Mouse (Mus musculus): ENCODE measurements around the gene Adam12. TPM values are rescaled to one million over a fixed set of nuclear protein-coding genes. Genes with fewer than 3 reads are reported as not detected.
A peak's percentile ranks its signal among the peaks of the same experiment; 100 is the strongest.

The Adam12 gene
- polyA plus RNA-seq (2015; fragmentation: Nextera tagmentation; extraction: Ambion mirVana), result 4.9 and 7.3 TPM in 2 replicates

DNA sequence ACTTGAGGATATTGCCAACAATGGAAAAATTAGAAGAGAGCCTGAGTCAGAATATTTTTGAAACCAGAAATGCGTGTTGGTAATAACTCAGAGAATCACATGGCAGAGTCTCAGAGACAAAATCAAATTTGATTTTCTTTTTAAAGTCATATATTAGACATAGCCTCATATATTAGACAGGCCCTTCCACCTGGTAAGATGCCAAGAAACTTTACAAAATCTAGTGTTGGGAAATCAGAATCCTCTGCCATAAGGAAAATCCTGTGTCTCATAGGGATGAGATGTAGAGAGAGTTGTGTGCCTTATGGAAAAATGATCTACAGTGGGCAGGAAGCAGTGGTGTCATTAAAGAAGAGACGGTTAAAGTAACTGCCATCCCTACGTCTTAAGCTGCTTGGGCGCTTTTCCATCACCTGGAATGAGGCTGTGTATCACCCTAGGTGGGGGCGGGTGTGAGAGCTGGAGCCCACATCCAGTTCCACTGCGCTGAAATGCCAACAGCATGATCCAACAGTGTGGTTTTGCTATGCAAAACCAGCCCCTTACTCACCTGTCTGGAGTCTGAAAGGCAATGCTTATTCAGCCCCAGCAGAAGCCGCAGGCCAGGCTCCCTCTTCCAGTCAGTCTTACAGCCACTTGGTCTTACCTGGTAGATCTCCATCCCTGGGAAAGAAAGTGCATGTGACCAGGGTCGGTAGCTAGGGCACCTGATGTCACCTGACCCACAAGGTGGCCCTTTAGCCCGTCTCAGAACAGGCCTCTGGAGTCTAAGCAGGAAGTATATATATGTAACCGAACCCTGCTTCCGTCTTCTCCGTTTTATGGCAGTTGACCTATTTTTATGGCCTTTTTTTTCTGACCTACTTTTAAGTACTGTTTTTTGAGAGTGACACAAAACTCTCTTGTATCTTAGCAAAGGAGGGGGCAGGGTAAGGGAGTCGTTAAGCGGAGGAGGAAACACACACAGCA is at the start of gene Adam12:
TSS of gene Adam12 (minus strand) at position 769 of the 969 bp plus-strand sequence.
- Histone ChIP-seq H3K4me3 (no peak within 1 kb of the TSS), H3K27me3 (peaks cover 67% of the 10 kb centered on the region), H3K9ac (no peak within 1 kb of the TSS), H3K9me3 (no peaks in the 10 kb centered on the region), H3K4me1 (peaks cover 26% of the 10 kb centered on the region), H3K4me2 (replicated peaks) (no peak within 1 kb of the TSS), H3K27ac (no peak within 1 kb of the TSS; the same call in 1 of the 2 replicates), H3K36me3 (no peaks in the 10 kb centered on the region)
- no peak; the same call in 1 of the 2 replicates for ATAC-seq (ENCODE audit: low FRiP score, low read depth)
- 43% methylated on average over 14 of the region's 14 CpGs for WGBS

DNA sequence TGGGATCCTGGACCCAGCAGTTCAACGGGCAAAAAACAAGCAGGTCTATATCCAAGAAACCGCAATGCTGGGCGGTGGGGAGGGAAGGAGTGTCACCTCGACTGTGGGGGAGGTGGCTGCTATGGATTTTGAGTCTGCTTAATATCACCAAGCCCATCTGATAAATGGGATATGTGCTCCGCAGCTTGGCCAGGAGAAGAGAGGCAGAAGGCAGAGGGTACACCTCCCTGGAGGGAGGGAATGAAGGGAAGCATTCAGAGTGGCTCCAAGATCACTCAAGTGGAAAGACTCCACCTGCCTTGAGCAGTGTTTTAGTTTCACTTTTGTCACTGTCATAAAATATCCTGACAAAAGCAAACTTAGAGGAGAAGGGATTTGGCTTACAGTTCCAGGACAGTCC is 41.0 kb upstream of the Adam12 start:
- no peak overlapping the region for H3K27ac ChIP-seq
- no peak for ATAC-seq (ENCODE audit: low FRiP score, low read depth)
- no peak overlapping the region for H3K4me3 ChIP-seq
- no peaks in the 10 kb centered on the region for H3K36me3 ChIP-seq
- H3K9ac ChIP-seq, result no peak overlapping the region
- 0 out of 2 replicates have a peak, but pooled peaks cover 2% of the 10 kb centered on the region for H3K27me3 ChIP-seq
- no peak overlapping the region for H3K4me2 ChIP-seq (replicated peaks)
- no peaks in the 10 kb centered on the region for H3K9me3 ChIP-seq
- peaks cover 12% of the 10 kb centered on the region for H3K4me1 ChIP-seq
- WGBS, result 92% methylated on average over 5 of the region's 5 CpGs

DNA sequence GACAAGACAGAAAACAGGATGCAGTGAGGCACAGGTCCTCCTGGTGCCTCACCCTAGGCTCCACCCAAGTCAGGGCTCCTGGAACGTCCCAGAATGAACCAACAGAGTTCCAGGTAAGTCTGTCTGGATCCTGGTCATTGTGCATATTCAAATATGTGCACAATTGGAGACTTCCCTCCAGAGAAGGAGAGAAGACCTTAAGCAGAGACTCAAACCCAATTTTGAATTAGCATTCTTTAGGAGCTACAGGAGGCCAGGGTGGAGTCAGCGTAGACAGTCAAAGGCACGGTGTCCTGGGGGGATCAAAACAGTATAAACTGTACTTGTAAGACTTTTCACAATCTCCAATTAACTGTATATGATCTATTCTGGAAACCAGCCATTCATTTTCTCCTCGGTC is 40.5 kb upstream of the Adam12 start:
- Histone ChIP-seq H3K9me3 (no peaks in the 10 kb centered on the region), H3K9ac (no peak overlapping the region), H3K36me3 (no peaks in the 10 kb centered on the region), H3K27me3 (peaks cover 2% of the 10 kb centered on the region; the same call in 1 of the 2 replicates), H3K27ac (no peak overlapping the region), H3K4me2 (replicated peaks) (no peak overlapping the region), H3K4me1 (peaks cover 12% of the 10 kb centered on the region), H3K4me3 (no peak overlapping the region)
- 67% methylated on average over 4 of the region's 4 CpGs for WGBS
- ATAC-seq (ENCODE audit: low FRiP score, low read depth), result no peak

DNA sequence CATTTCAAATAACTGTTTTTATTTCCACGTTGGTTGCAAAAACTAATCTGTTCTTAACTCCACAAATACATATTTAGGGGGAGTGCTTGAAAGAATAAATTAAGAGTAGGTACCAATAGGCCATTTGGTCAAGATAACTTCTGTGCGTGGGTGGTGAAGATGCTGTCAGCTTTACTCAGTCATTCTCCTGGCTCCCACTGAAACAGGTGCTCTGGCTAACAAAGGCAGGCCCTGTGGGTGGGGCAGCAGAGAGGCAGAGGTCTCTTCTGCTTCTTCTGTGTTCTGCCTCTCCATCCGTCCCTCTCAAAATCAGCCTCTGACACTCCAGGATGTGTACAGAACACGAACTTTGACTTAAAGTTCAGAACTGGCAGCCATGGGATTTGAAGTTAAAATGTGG is 33.8 kb upstream of the Adam12 start:
- no peaks in the 10 kb centered on the region; the same call in 1 of the 2 replicates for H3K27me3 ChIP-seq
- no peaks in the 10 kb centered on the region for H3K9me3 ChIP-seq
- peaks cover 22% of the 10 kb centered on the region for H3K4me1 ChIP-seq
- no peak overlapping the region for H3K4me3 ChIP-seq
- H3K36me3 ChIP-seq, result no peaks in the 10 kb centered on the region
- H3K27ac ChIP-seq, result no peak overlapping the region
- 77% methylated on average over 4 of the region's 4 CpGs for WGBS
- no peak for ATAC-seq (ENCODE audit: low FRiP score, low read depth)
- no peak overlapping the region for H3K9ac ChIP-seq
- H3K4me2 ChIP-seq (replicated peaks), result no peak overlapping the region

DNA sequence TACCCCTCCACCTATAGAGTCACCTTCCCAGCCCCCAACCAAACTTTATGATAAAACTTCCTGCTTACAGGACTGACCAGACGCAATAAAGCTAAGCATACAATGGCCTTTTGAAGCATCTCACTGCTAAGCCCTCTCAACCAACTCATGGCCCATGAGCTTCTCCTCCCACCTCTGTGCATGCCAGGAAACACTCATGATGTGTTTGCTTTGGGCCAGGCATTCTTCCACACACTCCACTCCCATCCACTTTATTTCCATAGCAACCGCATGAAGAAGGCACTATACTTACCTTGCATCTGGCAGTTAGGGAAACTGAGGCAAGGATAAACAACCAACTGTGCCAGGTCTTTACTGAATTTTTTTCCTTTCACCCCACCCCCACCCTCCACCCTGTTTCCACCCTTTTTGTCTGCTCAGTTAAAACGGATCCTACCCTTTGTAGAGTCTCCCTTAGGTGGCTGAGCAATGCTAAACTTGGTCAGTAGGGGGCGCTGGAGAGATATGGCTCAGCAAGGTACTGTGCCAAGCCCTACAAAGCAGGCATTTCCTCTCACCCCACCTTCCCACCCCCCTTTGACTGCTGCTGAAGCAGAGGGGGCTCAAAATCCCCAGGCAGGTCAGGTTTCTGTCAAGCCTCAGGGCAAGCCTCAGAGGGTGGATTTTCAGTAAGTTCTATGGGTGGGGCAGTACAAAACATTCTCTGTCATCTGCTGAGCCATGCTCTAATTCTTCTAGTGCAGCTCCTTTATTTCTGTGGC is 31.4 kb upstream of the Adam12 start:
- H3K4me3 ChIP-seq, result no peak overlapping the region
- H3K27ac ChIP-seq, result no peak overlapping the region
- ATAC-seq (ENCODE audit: low FRiP score, low read depth), result peak; percentile 57; the same call in 1 of the 2 replicates
- H3K36me3 ChIP-seq, result no peaks in the 10 kb centered on the region
- H3K27me3 ChIP-seq, result no peaks in the 10 kb centered on the region; the same call in 1 of the 2 replicates
- 40% methylated on average over 4 of the region's 4 CpGs for WGBS
- peaks cover 13% of the 10 kb centered on the region for H3K4me1 ChIP-seq
- no peak overlapping the region for H3K9ac ChIP-seq
- no peak overlapping the region for H3K4me2 ChIP-seq (replicated peaks)
- no peaks in the 10 kb centered on the region for H3K9me3 ChIP-seq

DNA sequence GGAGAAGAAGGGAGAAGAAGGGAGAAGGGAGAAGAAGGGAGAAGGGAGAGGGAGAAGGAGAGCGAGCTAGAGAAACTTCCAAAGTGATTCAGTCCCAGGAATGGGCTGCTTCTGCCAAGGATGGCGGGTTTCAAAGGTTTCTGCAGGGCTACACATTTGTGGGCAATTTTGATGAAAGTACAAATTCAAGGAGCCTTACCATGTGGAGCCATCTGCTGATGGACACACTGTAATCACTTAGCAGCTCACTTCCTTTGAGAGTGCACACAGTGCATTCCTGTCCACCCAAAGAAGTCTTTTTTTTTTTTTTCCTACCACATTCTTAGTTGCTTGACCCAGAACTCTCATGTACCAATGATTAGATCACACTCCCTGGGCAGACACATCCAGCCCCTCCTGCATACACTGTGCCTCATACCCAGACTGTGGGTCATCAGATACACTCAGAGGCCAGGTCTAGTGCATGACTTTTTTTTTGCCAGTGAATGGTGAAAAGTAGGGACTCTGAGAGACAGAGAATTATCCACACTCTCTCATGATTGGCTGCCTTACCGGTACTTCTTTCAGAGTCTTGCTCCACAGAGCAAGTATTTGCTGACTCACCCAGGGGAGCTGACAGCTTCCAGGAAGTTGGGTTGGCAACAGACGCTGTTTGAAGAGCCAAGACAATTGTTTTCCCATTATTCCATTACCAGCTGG is 29.2 kb upstream of the Adam12 start:
- no peaks in the 10 kb centered on the region for H3K9me3 ChIP-seq
- no peak overlapping the region for H3K4me2 ChIP-seq (replicated peaks)
- H3K4me3 ChIP-seq, result no peak overlapping the region
- no peak overlapping the region for H3K27ac ChIP-seq
- no peaks in the 10 kb centered on the region for H3K27me3 ChIP-seq
- 67% methylated on average over 4 of the region's 4 CpGs for WGBS
- H3K9ac ChIP-seq, result no peak overlapping the region
- H3K4me1 ChIP-seq, result peaks cover 13% of the 10 kb centered on the region
- H3K36me3 ChIP-seq, result no peaks in the 10 kb centered on the region
- no peak for ATAC-seq (ENCODE audit: low FRiP score, low read depth)

DNA sequence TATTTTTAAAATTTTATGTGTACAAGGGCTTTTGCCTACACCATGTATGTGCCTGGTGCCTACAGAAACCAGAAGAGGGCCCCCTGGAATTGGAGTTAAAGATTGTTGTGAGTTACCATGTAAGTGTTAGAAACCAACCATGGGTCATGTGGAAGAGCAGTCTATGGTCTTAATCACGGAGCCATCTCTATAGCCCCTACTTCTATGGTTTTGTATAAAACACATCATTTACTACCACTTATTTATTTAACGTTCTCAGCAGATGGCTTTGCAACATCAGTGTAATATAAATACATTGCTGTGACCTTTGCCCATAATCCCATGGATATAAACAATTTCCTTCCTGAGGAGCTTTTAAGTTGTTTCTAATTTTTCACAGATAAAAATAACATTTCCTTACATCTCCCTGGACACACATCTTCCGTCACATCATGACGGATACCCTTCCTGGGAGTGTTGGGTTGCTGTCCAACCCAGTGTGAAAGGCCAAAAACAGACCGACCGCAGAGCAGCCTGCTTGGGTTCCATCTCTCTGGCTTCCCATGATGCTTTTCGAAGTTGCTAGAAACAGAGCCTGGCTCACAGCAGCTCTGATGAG is 18.4 kb upstream of the Adam12 start:
- peaks cover 14% of the 10 kb centered on the region for H3K27me3 ChIP-seq
- no peaks in the 10 kb centered on the region for H3K36me3 ChIP-seq
- 76% methylated on average over 7 of the region's 7 CpGs for WGBS
- no peaks in the 10 kb centered on the region for H3K9me3 ChIP-seq
- peaks cover 6% of the 10 kb centered on the region; the same call in 1 of the 2 replicates for H3K4me1 ChIP-seq
- no peak overlapping the region for H3K4me3 ChIP-seq
- no peak overlapping the region for H3K4me2 ChIP-seq (replicated peaks)
- H3K9ac ChIP-seq, result no peak overlapping the region
- ATAC-seq (ENCODE audit: low FRiP score, low read depth), result no peak
- no peak overlapping the region for H3K27ac ChIP-seq

DNA sequence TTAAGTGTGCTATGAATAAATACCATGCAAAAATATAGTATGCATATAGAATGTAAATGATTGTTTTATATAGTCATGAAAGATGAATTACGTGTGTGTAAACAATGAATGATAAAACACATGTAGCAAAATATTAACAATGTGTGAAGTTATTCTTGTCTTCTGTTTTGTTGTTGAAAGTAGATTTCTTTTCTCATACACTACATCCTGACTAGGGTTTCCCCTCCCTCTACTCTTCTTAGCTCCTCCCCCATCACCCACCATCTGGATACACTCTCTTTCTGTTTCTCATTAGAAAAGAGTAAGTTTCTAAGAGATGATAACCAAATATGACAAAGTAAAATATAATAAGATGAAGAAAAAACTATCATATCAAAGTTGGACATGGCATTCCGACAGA is 16.1 kb upstream of the Adam12 start:
- Histone ChIP-seq H3K4me1 (peaks cover 6% of the 10 kb centered on the region; the same call in 1 of the 2 replicates), H3K27ac (no peak overlapping the region), H3K36me3 (no peaks in the 10 kb centered on the region), H3K4me2 (replicated peaks) (no peak overlapping the region), H3K9ac (no peak overlapping the region), H3K4me3 (no peak overlapping the region), H3K27me3 (peaks cover 28% of the 10 kb centered on the region), H3K9me3 (no peaks in the 10 kb centered on the region)
- no peak for ATAC-seq (ENCODE audit: low FRiP score, low read depth)
- 83% methylated on average over 2 of the region's 2 CpGs for WGBS

DNA sequence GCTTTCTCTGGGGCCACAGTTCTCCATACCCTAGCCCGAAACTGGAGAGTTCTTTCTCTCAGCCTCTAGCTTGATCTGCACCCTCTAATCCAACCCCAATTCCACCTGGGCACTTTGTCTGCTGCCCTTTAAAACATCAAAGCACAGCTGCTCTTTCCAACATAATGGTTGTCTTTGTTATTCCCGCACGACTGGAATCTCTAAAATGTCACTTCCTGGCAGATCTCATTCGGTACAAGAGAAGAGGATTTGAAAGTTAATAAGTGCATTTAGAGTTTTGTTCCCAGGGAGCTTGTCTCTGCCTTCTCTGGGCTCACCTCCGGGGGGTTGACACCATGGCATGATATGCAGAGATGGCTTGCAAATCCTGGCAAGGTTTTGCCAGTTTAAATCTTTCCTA is 14.7 kb upstream of the Adam12 start:
- H3K27me3 ChIP-seq, result peaks cover 41% of the 10 kb centered on the region
- no peak for ATAC-seq (ENCODE audit: low FRiP score, low read depth)
- no peak overlapping the region for H3K27ac ChIP-seq
- no peak overlapping the region for H3K9ac ChIP-seq
- H3K4me3 ChIP-seq, result no peak overlapping the region
- H3K36me3 ChIP-seq, result no peaks in the 10 kb centered on the region
- 28% methylated on average over 5 of the region's 5 CpGs for WGBS
- H3K4me1 ChIP-seq, result peaks cover 6% of the 10 kb centered on the region; the same call in 1 of the 2 replicates
- no peak overlapping the region for H3K4me2 ChIP-seq (replicated peaks)
- H3K9me3 ChIP-seq, result no peaks in the 10 kb centered on the region

DNA sequence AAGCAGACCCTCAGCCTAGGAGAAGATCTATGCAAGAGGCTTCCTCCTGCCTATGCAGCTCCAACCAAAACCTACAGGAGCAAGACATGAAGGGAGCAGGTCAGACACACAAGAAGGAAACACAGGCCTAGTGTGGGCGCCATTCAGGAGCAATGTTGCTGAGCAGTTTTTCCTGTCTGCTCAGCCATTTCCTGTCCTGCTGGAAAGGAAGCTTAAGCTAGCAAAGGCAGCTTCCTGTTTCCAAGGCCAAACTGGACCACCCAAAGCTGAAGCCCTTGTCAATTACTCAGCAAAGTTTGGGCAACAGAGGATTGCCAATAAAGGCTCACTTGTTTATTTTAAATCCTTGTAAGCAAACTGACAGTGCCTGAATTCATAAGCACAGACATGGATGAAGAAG is 10.8 kb upstream of the Adam12 start:
- no peak overlapping the region for H3K27ac ChIP-seq
- no peak for ATAC-seq (ENCODE audit: low FRiP score, low read depth)
- 84% methylated on average over 1 of the region's 1 CpGs for WGBS
- no peak overlapping the region for H3K4me2 ChIP-seq (replicated peaks)
- H3K36me3 ChIP-seq, result no peaks in the 10 kb centered on the region
- H3K9ac ChIP-seq, result no peak overlapping the region
- no peak overlapping the region for H3K4me3 ChIP-seq
- H3K9me3 ChIP-seq, result no peaks in the 10 kb centered on the region
- peaks cover 65% of the 10 kb centered on the region for H3K27me3 ChIP-seq
- H3K4me1 ChIP-seq, result peaks cover 6% of the 10 kb centered on the region; the same call in 1 of the 2 replicates

DNA sequence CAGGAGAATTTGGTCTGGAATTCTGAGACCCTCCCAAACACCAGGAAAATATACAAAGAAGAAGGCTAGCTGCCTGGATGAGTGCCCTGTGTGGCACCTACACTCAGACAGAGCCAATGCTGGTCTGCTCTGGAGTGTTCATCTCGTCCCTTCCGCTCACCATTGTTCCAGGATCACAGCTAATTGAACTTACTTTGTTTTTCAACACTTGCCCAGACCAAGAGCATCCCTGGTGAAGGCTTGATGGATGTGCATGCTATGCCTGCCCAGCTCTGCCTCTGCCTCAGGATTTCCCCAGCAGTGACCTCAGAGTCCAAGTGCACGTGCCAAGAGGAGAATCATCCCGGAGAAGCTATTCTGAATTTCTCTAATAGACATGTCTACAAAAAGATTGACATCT is 9.3 kb upstream of the Adam12 start:
- peaks cover 1% of the 10 kb centered on the region; the same call in 1 of the 2 replicates for H3K4me1 ChIP-seq
- H3K4me3 ChIP-seq, result no peak overlapping the region
- H3K4me2 ChIP-seq (replicated peaks), result no peak overlapping the region
- H3K27ac ChIP-seq, result no peak overlapping the region
- no peaks in the 10 kb centered on the region for H3K36me3 ChIP-seq
- 82% methylated on average over 4 of the region's 4 CpGs for WGBS
- ATAC-seq (ENCODE audit: low FRiP score, low read depth), result no peak
- H3K9me3 ChIP-seq, result no peaks in the 10 kb centered on the region
- no peak overlapping the region for H3K9ac ChIP-seq
- H3K27me3 ChIP-seq, result peaks cover 69% of the 10 kb centered on the region
